Mouse (Mus musculus): ENCODE data around the gene Usf3. TPM values are rescaled to one million over a fixed set of nuclear protein-coding genes. Genes with fewer than 3 reads are reported as not detected.

Gene Usf3
- polyA plus RNA-seq, 1 experiment: 12.6 TPM

DNA sequence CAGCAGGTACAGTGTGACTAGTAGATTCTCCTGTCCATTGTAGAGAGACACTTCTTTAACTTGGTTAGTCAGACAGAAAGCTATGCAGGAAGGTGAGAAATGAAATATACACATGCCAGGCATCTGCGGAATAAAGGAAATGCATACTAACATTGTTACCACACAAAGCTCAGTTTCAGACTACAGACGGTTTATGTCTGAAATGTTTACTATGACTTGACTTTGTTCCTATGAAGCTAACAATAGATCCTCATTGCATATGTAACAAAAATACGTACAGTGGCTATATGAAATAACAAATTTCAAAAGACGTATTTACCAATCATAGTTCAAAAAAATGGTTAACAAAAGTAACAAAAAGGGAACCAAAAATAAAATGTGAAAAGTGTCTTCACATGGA, 14.1 kb downstream of the Usf3 start:
- H3K4me1 ChIP-seq (ENCODE audit: control insufficient read depth, insufficient read depth, low read length): no peaks in the 10 kb centered on the region
- H3K27ac ChIP-seq (ENCODE audit: insufficient read depth, low read depth, low read length): no peak overlapping the region
- 92% methylated on average over 4 of the region's 4 CpGs for WGBS
- H3K4me3 ChIP-seq (ENCODE audit: insufficient read depth, low read depth, low read length): no peak overlapping the region
- H3K36me3 ChIP-seq (ENCODE audit: control insufficient read depth, insufficient read depth, low read length): no peaks in the 10 kb centered on the region
- H3K27me3 ChIP-seq (replicated peaks; ENCODE audit: control insufficient read depth, insufficient read depth, low read length): no peaks in the 10 kb centered on the region
- TF ChIP-seq CTCF (conservative IDR thresholded peaks at IDR 0.05; ENCODE audit: insufficient read depth, insufficient read length, low read depth, low read length) (no peak), POLR2A (IDR thresholded peaks at IDR 0.05; ENCODE audit: low read depth, low read length) (no peak)
- no peak for DNase-seq

DNA sequence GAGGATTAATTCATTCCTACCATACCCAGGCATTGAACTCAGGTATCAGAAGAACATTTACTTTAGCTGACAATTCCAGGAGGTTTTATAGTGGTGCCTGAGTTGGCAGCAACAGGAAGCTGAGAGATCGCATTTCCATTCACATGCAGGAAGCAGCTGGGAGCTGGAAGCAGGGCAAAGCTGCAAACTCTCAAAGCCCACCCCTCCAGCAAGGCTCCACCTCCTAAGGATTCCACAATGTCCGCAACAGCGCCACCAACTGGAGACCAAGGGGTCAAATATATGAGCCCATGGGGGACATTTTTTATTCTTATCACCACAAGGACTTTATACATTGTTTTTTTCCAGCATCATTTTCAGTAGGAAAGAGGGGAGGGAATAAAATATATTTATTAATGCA, 15.7 kb downstream of the Usf3 start:
- Histone ChIP-seq H3K36me3 (ENCODE audit: control insufficient read depth, insufficient read depth, low read length) (no peaks in the 10 kb centered on the region), H3K27me3 (replicated peaks; ENCODE audit: control insufficient read depth, insufficient read depth, low read length) (no peaks in the 10 kb centered on the region), H3K4me1 (ENCODE audit: control insufficient read depth, insufficient read depth, low read length) (0 out of 2 replicates have a peak, but pooled peaks cover 2% of the 10 kb centered on the region), H3K4me3 (ENCODE audit: insufficient read depth, low read depth, low read length) (no peak overlapping the region), H3K27ac (ENCODE audit: insufficient read depth, low read depth, low read length) (no peak overlapping the region)
- 84% methylated on average over 3 of the region's 3 CpGs for WGBS
- TF ChIP-seq POLR2A (IDR thresholded peaks at IDR 0.05; ENCODE audit: low read depth, low read length) (no peak), CTCF (conservative IDR thresholded peaks at IDR 0.05; ENCODE audit: insufficient read depth, insufficient read length, low read depth, low read length) (no peak)
- DNase-seq: no peak

DNA sequence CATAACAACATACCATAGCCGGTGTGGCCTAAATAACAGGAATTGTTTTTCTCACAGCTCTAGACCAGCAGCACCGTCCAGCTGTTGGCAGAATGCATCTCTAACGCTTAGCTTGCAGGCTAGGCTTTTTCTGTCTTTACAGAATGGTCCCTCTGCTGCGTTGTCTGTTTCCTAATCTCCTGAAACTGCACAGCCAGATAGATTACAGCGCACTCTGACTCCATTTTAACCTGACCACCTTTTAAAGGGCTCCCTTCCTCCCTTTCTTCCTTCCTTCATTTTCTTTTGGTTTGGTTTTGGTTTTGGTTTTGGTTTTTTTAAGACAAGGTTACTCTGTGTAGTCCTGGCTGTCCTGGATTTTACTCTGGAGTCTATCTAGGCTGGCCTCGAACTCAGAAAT, 17.0 kb downstream of the Usf3 start:
- DNase-seq: no peak
- no peaks in the 10 kb centered on the region for H3K27me3 ChIP-seq (replicated peaks; ENCODE audit: control insufficient read depth, insufficient read depth, low read length)
- no peak overlapping the region for H3K4me3 ChIP-seq (ENCODE audit: insufficient read depth, low read depth, low read length)
- WGBS: 88% methylated on average over 6 of the region's 6 CpGs
- no peak overlapping the region for H3K27ac ChIP-seq (ENCODE audit: insufficient read depth, low read depth, low read length)
- no peaks in the 10 kb centered on the region for H3K36me3 ChIP-seq (ENCODE audit: control insufficient read depth, insufficient read depth, low read length)
- 0 out of 2 replicates have a peak, but pooled peaks cover 2% of the 10 kb centered on the region for H3K4me1 ChIP-seq (ENCODE audit: control insufficient read depth, insufficient read depth, low read length)
- TF ChIP-seq POLR2A (IDR thresholded peaks at IDR 0.05; ENCODE audit: low read depth, low read length) (no peak), CTCF (conservative IDR thresholded peaks at IDR 0.05; ENCODE audit: insufficient read depth, insufficient read length, low read depth, low read length) (no peak)

DNA sequence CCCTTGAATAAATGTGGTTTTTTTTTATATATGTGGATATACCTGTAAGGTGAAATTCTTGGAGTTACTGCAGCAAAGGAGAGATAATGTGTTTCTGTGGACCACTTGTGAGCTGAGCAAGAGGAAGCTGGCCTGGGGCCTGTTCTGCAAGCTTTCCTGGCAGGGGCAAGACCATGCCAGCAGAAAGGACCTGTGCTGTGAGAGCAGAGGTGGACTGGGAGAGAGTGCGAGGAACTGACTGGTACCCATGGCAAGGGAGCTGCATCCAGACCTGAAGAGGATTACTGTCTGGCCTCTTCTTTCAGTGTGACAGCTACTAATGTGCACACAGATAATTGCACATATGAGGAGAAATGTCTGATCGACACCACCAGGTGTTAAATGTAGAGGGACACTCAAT, 17.9 kb downstream of the Usf3 start:
- H3K4me1 ChIP-seq (ENCODE audit: control insufficient read depth, insufficient read depth, low read length): 0 out of 2 replicates have a peak, but pooled peaks cover 2% of the 10 kb centered on the region
- H3K4me3 ChIP-seq (ENCODE audit: insufficient read depth, low read depth, low read length): no peak overlapping the region
- H3K27me3 ChIP-seq (replicated peaks; ENCODE audit: control insufficient read depth, insufficient read depth, low read length): no peaks in the 10 kb centered on the region
- 94% methylated on average over 2 of the region's 2 CpGs for WGBS
- TF ChIP-seq CTCF (conservative IDR thresholded peaks at IDR 0.05; ENCODE audit: insufficient read depth, insufficient read length, low read depth, low read length): no peak
- no peak for TF ChIP-seq POLR2A (IDR thresholded peaks at IDR 0.05; ENCODE audit: low read depth, low read length)
- no peak for DNase-seq
- H3K27ac ChIP-seq (ENCODE audit: insufficient read depth, low read depth, low read length): no peak overlapping the region
- H3K36me3 ChIP-seq (ENCODE audit: control insufficient read depth, insufficient read depth, low read length): no peaks in the 10 kb centered on the region

DNA sequence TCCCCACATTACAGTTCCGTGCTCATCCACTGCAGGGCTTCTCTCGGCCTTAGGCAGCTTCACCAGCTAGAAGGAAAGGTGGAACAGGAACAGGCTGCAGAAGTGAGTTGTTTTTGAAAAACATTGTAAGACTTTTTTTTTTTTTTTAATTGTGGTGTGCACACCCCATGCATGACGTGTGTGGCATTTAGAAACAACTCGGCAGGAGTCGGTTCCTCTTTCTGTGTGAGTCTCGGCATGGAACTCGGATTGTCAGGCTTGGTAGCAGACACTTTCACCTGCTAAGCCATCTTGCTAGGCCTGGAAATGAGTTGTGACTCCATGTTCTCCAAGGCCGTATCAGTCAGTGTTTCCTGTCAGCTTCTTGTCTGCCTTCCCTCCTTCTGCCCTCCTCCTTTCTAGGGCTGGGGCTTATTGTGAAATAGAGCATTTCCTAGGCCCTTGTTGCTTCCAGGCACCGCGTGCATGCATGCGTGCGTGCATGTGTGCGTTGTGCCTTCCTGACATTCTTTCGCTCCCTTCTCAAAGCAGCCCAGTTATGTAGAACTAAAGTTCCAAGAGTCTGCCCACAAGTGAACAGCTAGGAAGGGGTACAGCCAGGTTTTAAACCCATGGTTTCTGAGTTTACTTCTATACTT, 26.1 kb downstream of the Usf3 start:
- no peak for DNase-seq
- Histone ChIP-seq H3K4me1 (ENCODE audit: control insufficient read depth, insufficient read depth, low read length) (no peaks in the 10 kb centered on the region), H3K27ac (ENCODE audit: insufficient read depth, low read depth, low read length) (no peak overlapping the region), H3K4me3 (ENCODE audit: insufficient read depth, low read depth, low read length) (no peak overlapping the region), H3K27me3 (replicated peaks; ENCODE audit: control insufficient read depth, insufficient read depth, low read length) (no peaks in the 10 kb centered on the region), H3K36me3 (ENCODE audit: control insufficient read depth, insufficient read depth, low read length) (peaks cover 5% of the 10 kb centered on the region)
- 79% methylated on average over 14 of the region's 14 CpGs for WGBS
- TF ChIP-seq CTCF (conservative IDR thresholded peaks at IDR 0.05; ENCODE audit: insufficient read depth, insufficient read length, low read depth, low read length): no peak

DNA sequence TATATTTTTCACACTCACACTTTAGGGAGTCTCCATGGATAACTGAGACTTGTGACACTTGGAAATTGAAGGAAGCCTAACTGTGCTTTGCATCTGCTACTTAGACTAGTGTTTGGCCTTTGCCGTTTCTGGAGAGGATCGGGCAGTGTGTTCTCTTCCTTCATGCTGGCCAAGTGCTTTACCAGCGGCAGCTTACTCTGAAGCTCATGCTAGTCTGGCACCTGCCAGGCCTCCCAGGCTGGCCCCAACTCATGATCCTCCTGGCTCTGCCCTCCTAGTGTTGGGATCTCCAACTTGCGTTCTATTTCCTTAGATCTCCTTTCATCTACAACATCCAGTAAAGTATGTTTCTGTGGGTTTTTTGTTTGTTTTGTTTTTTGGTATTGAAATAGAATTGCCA, 27.1 kb downstream of the Usf3 start:
- DNase-seq: no peak
- Histone ChIP-seq H3K27me3 (replicated peaks; ENCODE audit: control insufficient read depth, insufficient read depth, low read length) (no peaks in the 10 kb centered on the region), H3K4me3 (ENCODE audit: insufficient read depth, low read depth, low read length) (no peak overlapping the region), H3K4me1 (ENCODE audit: control insufficient read depth, insufficient read depth, low read length) (no peaks in the 10 kb centered on the region), H3K36me3 (ENCODE audit: control insufficient read depth, insufficient read depth, low read length) (peaks cover 5% of the 10 kb centered on the region), H3K27ac (ENCODE audit: insufficient read depth, low read depth, low read length) (no peak overlapping the region)
- TF ChIP-seq CTCF (conservative IDR thresholded peaks at IDR 0.05; ENCODE audit: insufficient read depth, insufficient read length, low read depth, low read length): no peak
- TF ChIP-seq POLR2A (IDR thresholded peaks at IDR 0.05; ENCODE audit: low read depth, low read length): no peak
- 91% methylated on average over 4 of the region's 4 CpGs for WGBS

DNA sequence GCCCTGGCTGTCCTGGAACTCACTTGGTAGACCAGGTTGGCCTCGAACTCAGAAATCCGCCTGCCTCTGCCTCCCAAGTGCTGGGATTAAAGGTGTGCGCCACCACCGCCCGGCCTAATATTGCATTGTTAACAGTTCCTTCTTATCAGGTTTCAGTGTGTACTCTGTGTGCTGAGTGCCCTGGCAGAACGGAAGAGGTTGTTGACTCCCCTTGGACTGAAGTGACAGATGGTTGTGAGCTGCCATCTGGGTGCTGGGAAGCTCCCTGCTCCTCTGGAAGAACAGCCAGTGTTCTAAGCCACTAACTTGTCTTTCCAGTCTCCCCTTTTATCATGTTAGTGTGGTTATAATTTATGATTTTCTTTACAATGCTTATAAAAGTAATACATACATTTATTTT, 31.3 kb downstream of the Usf3 start:
- no peak for DNase-seq
- peaks cover 7% of the 10 kb centered on the region for H3K36me3 ChIP-seq (ENCODE audit: control insufficient read depth, insufficient read depth, low read length)

More for the DNA sequence above, 31.3 kb downstream of the Usf3 start:
- Histone ChIP-seq H3K27me3 (replicated peaks; ENCODE audit: control insufficient read depth, insufficient read depth, low read length) (no peaks in the 10 kb centered on the region), H3K4me3 (ENCODE audit: insufficient read depth, low read depth, low read length) (no peak overlapping the region), H3K4me1 (ENCODE audit: control insufficient read depth, insufficient read depth, low read length) (no peaks in the 10 kb centered on the region), H3K27ac (ENCODE audit: insufficient read depth, low read depth, low read length) (no peak overlapping the region)
- TF ChIP-seq CTCF (conservative IDR thresholded peaks at IDR 0.05; ENCODE audit: insufficient read depth, insufficient read length, low read depth, low read length) (no peak), POLR2A (IDR thresholded peaks at IDR 0.05; ENCODE audit: low read depth, low read length) (no peak)
- 83% methylated on average over 6 of the region's 6 CpGs for WGBS

Measured in kidney, adult 2 months (tissue).